Mouse (Mus musculus) adrenal gland, adult (tissue): ENCODE measurements around the gene Trabd2b.

Source experiments
- DNase-seq, 2 experiments: peaks; one replicate each; pipeline ENCODE4 v3.0.0; 2022 to 2023; ENCODE audit warnings: low spot score in 1 of 2; ENCODE audit not compliant: inconsistent age in 2 of 2

Gene Trabd2b

DNA sequence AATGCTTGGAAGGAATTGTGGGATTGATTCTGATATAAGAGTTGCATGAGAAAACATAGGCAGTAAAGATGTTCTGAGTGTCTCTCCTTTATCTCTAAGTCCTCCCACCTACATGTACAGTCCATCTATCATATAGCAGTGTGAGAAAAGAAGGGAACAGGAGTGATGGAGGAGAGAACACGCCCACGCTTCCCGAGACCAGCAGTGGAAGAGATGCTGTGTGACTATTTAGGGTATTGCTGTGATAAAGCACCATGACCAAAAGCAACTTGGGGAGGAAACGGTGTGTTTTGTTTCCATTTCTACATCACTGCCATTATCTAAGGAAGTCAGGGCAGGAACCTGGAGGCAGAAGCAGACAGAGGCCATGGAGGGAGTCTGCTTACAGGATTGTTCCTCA lies 235.9 kb downstream of the Trabd2b start:
- no peak for DNase-seq

DNA sequence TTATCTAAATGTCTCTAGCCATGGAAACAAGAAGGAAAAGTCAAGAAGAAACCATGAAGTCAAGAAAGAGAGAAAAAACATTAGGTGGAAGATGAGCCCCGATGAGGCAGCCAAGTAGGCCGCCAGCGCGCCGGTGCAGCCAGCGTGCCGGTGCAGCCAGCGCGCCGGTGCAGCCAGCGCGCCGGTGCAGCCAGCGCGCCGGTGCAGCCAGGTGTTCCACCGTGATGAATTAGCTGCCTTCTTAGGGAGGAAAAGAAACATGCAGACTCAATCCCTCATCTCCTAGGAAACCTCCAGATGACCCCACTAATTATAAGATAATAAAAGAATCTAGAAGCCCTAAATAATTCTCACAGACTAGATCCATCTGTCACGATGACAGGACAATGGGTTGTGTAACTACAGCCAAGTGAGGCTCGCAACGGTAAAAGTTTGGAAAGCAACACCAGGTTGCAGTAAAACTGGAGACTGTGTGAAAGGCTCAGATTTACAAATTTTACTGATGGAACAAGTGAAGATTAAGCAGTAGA lies 237.2 kb downstream of the Trabd2b start:
- DNase-seq: no peak

DNA sequence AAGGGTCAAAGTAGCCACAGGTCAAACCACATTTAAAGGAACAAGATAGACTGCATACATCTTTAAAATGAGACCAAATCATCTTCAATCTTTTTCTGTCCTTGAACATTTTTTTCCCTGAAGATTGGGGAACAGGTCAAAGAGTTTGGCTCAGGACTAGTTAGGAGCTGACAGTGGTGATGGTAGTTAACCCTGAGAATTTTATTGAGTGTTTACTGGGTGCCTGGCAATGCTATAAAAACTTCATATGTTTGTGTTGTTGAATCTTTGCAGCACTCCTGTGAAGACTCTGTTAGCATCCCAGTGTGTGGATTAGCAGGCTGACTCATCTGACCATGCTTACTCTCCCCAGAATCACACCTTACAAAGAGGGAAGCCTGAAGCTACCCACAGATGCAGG lies 238.8 kb downstream of the Trabd2b start:
- DNase-seq: no peak

DNA sequence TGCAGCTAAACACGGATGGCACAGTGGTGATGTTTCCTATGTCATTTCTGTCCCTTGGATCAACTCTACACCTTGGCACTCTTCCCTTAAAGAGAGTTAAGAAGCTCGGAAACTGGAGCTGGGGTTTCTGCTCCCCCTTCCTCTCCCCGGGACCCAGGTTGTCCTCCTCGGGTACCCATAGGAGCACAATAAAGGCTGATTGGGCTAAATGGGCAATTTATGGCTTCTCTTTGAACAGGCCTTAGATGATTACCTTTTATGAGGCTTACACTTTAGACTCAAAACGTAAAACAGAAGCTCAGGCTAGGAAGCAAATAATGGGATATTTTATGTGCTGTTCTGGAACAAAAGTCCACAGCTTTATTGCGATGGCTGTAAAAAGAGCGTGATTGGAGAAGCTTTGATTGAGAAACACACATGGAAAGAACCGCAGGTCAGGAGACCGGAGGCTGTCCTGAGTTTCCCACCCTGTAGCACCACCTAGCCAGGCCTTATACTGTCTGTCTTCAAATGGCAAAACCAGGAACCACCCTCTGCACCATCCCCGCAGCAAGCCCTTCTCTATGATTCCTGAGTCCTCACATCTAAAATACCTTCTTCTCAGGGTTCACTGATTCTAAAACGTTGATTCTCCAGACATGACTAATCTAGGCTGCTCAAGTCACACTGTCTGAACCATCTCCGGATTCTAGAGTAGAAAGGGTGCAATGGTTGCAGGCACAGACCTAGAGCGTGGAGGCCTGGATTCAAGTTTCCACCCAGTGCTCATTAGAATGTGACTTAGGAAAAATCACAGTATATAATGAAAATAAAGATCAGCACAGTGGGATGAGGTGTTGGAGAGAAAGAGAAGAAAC lies 240.5 kb downstream of the Trabd2b start:
- no peak for DNase-seq

DNA sequence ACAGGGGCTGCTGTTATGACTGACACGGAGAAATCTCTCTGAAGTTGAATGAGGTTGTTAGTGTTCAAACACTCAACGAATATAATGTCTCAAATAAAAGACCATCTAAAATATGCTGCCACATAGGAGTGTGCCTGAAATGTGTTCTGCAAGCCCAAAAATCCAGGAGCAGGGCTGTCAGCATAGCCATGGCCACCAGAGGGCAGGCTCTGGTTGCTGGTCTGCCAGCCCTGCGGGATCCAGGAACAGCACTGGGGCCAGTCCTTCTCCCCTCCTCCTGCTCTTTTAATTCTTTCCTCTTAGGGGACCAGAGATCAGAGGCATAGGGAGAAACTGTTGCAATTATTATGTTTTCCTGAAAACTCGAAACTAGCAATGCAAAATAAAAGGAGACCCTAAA lies 241.2 kb downstream of the Trabd2b start:
- DNase-seq: peak; percentile 53 to 86

DNA sequence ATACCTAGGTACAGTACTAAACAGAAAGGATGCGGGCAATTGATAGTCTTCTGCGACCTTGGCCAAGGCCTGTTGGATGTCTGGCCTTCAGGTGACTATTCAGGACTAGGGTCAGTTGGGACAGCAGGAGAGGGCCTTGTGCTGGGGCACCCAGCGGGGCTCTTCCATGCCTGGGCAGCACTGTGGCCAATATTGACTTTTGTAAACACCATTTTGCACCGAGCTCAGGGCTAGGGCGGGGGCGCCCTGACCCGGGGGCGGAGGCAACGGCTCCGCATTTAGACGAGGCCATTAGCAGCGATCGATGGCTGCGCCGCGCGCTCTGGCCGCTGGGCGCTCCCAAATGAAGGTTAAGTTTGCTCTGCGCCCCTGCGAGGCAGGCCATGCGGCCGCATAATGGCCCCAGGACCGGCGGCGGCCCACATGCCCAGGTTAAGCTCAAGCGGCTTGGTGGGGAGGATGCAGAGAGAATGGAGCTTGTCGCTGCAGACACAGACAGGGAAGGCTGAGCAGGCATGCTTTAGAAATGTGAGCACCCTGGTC lies 242.1 kb downstream of the Trabd2b start:
- no peak for DNase-seq

DNA sequence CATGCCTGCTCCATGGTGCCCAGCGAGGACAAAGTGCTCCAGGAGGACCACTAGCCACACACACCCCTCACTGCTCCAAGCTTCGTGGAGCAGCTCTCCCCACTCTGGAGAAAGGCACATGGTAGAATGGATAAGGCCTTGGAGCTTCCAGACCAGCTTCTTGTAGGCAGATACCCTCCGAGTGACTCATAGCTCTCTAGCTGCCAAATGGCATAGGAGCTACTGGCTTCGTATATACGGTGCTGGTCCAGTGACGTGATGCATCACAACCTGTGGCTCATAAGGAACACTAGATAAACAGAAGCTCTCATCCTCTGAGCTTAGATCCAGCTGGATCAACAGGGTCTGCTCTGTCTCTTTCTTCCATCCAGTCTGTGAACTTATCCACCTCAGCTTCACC lies 244.0 kb downstream of the Trabd2b start:
- DNase-seq: no peak

DNA sequence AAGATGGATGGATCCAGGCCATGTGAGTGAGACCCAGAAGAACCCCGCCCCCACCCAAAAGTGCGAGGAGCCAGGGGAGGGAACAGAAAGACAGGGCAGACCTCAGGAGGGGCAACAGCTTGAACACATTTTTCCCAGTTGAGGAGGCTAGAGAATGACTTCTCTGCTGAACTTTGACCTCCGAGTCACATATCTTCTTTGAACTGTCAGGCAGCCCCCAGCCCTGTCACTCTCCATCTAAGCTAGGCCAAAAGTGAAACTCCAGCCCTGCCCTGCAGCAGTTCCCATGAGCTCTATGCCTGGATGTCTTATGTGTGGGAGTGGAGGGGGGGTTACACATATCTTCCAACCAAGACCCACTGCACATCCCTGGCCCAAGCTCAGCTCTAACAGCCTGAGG lies 244.5 kb downstream of the Trabd2b start:
- no peak for DNase-seq

DNA sequence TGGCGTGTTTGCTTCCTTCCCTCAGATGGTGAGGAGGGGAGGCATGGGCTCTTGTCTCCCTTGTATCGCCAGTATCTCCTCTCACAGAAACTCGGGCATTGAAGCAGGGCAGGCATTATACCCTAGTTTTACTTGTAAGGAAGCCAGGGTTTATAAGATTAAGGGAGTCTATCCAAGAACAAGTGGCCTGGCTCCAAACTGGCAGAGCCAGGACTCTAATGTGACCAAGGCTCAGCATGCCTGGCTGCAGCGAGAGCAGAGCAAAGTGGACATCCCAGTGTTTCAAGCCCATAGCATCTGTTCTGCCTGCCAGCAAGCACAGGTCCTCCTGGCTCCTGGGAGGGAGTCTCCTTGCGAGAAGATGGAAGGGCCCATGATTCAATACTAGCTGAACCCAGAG lies 245.1 kb downstream of the Trabd2b start:
- DNase-seq: peak in 1 of 2 experiments; percentile 52

DNA sequence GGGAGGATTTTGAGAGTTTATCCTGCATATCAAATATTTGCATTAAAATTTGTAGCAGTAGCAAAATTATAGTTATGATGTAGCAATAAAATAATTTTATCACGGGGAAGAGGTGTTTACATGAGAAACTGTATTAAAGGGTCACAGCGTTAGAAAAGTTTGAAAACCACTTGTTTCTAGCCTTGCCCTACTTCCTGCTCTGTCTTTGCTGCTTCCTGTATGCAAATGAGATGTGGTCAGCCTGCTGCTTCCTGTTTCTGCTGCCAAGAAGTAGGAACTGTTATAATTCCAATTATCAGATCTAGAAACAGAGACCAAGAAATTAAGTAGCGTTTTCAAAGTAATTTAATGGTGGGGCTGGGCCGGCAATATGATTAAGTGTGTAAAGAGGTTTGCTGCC lies 245.9 kb downstream of the Trabd2b start:
- no peak for DNase-seq

DNA sequence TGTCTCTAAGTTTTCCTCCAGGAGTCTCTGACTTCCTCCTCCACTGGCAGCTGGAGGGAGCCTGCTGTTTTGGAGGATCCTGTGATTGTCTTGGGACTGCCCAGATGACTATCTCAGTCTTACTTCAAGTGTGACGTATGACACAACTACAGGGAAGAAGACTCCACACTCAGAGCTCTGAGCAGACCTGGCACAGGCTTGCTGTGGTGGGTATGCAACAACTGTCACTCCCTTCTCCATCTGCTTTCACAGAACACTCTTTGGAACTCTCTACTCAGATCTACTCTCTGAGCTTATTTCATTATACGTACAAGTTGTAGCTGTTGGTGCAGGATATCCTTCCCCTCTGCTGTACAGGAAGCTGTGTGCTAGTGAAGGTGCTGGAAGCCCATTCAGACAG lies 251.4 kb downstream of the Trabd2b start:
- DNase-seq: no peak

DNA sequence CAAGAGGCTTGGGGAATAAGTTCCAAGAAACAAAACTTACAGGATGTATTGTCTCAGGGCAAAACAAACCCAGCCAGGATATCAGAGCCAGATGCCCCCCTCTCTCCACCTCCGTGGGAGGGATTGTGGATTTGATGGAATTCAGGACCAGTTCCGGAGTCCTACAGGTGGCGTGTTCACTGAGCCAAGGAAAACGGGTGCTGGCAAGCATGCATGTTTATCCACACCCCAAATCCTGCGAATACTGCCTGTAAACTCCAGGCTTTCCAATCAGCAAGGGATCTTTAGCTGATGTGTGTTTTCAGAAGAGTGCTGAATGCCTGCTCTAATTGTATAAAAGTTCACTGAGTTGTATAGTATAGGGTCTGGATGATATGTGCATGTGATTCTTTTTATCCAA lies 253.4 kb downstream of the Trabd2b start:
- no peak for DNase-seq

DNA sequence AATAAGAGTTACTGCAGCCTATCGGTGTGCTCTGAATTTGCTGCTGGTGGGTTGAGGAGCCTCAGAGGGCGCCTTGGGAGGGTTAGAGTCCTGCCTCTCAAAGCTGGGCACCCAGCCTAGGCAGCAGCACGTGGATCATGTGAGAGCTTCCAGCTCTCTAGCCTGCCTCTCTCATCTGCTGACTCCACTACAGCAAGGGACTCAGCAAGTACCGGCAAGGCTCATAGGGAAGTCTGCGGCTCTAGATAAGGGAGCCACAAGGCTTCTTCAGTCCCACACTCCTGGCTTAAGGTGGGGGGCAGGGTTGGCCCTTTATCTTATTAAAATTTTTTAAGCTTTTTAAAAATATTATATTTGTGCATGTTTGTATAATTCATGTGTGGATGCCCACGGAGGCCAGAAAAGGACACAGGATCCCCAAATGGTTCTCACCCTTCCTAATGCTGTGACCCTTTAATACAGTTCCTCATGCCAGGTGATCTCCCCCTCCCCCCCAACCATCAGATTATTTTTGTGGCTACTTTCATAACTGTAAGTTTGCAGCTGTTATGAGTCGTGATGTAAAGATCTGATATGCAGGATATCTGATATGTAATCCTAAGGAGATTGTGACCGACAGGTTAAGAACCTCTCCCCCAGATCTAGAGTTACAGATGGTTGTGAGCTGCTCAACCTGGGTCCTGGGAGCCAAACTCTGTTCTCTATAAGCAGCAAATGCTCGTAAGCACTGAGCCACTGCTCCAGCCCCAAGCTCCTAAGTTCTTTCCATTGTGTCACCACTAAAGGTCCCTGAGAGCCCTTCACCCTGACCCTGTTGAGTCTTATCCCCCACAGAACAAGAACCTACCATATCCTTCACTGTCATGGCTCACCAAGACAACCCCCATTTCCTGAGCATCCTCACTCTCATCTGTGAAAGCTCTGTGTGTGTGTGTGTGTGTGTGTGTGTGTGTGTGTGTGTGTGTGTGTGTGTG lies 257.8 kb downstream of the Trabd2b start:
- no peak for DNase-seq
